Mouse (Mus musculus) heart, postnatal 0 days (tissue): ENCODE data around the gene Il11ra1. TPM values are rescaled to one million over a fixed set of nuclear protein-coding genes. Genes with fewer than 3 reads are reported as not detected.

Source experiments
- ATAC-seq: fragments of 200-750 bp; cut with Nextera tagmentation; 2 replicates; pipeline ENCODE4 v1.8.0; 2017; ENCODE audit warnings: low read depth, moderate number of reproducible peaks, moderate library complexity; ENCODE audit not compliant: insufficient read depth
- DNase-seq: peaks from one replicate; pipeline ENCODE4 v3.0.0-alpha.2; 2016; ENCODE audit warnings: low spot score
- H3K27ac ChIP-seq: fragments of 300-500 bp; sonication (generic); 2 replicates; pipeline ENCODE4 v1.5.1; 2014; ENCODE audit warnings: low read depth, mild to moderate bottlenecking
- H3K27me3 ChIP-seq: fragments of 300-500 bp; sonication (generic); 2 replicates; pipeline ENCODE4 v1.6.1; 2014; ENCODE audit warnings: low read length, mixed read lengths; ENCODE audit not compliant: control insufficient read depth, insufficient read depth
- H3K36me3 ChIP-seq: fragments of 300-500 bp; sonication (generic); replicated peaks from 2 replicates; pipeline ENCODE4 v1.6.1; 2014; ENCODE audit warnings: low read length, mixed read lengths; ENCODE audit not compliant: control insufficient read depth, insufficient read depth
- H3K4me1 ChIP-seq: fragments of 300-500 bp; sonication (generic); 2 replicates; pipeline ENCODE4 v1.6.1; 2014; ENCODE audit warnings: antibody characterized with exemption; ENCODE audit not compliant: control insufficient read depth, insufficient read depth
- H3K4me2 ChIP-seq: fragments of 300-500 bp; sonication (generic); 2 replicates; pipeline ENCODE4 v1.6.1; 2014; ENCODE audit warnings: low read depth, mild to moderate bottlenecking, low read length, moderate library complexity
- H3K4me3 ChIP-seq: fragments of 300-500 bp; sonication (generic); 2 replicates; pipeline ENCODE4 v1.5.1; 2014; ENCODE audit warnings: low read depth, low read length
- H3K9ac ChIP-seq: fragments of 300-500 bp; sonication (generic); replicated peaks from 2 replicates; pipeline ENCODE4 v1.6.1; 2014; ENCODE audit warnings: low read depth, low read length, mixed read lengths
- H3K9me3 ChIP-seq: fragments of 300-500 bp; sonication (generic); replicated peaks from 2 replicates; pipeline ENCODE4 v1.6.1; 2016; ENCODE audit warnings: low read length; ENCODE audit not compliant: control insufficient read depth
- CTCF ChIP-seq: IDR thresholded peaks from 2 replicates; pipeline ENCODE4 v1.5.1; 2016; ENCODE audit warnings: antibody characterized with exemption, control low read depth, low read depth
- EP300 ChIP-seq: IDR thresholded peaks from 2 replicates; pipeline ENCODE4 v1.6.1; 2016; ENCODE audit warnings: antibody characterized with exemption, low read depth
- WGBS: fragments of 180-500 bp; shearing (Covaris S2); extraction: QIAGEN DNeasy Blood & Tissue Kit; methylation state at CpG from one replicate; pipeline ENCODE4 v1.1.7; 2014; 5-methylcytosine and 5-hydroxymethylcytosine counted together
- polyA plus RNA-seq: library from polyadenylated mRNA; unstranded; fragments of >200 nt; fragmentation: Nextera tagmentation; extraction: Ambion mirVana; gene quantifications from 2 replicates; pipeline ENCODE4 v1.2.1, GENCODE M21; 2015
- total RNA-seq: library from RNA; depleted of rRNA; stranded (reverse); fragments of >200 nt; gene quantifications from 2 replicates; pipeline ENCODE4 v1.2.3, GENCODE M21; 2014; ENCODE audit warnings: low replicate concordance

The Il11ra1 gene
- total and polyA plus RNA-seq, 2 experiments from 2014 or later, result 104 to 110 TPM

DNA sequence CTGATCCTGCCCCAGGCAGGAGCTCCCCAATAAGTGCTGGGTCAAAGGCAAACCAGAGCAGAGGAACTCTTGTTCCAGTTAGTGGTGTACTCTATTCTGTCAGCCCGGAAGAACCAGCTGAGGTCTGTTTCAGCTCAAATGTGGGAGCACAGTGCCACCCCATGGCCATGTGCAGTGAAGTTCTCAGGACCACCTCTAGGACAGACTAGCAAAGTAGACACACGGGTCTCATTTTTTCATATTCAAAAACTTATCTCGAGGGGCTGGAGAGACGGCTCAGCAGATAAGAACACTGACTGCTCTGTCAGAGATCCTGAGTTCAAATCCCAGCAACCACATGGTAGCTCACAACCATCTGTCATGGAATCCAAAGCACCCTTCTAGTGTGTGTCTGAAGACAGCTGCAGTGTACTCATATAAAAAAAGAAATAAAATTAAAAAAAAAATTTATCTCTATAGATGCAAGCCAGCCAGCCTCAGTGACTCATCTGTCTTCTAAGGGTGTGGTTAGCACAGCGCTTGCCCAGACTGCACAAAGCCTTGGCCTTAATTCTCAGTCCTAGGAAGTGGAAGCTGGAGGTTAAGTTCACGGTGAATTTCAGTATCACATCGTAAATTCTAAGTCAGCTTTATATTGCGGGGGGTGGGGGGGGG, 37.9 kb downstream of the Il11ra1 start:
- ATAC-seq, result peak; percentile 59
- Histone ChIP-seq H3K36me3 (peaks cover 10% of the 10 kb centered on the region; the same call in 1 of the 2 replicates), H3K9me3 (no peaks in the 10 kb centered on the region), H3K27me3 (0 out of 2 replicates have a peak, but pooled peaks cover 8% of the 10 kb centered on the region), H3K27ac (no peak overlapping the region), H3K4me1 (peaks cover 14% of the 10 kb centered on the region), H3K9ac (no peak overlapping the region), H3K4me3 (no peak overlapping the region), H3K4me2 (no peak overlapping the region)
- 35% methylated on average over 8 of the region's 8 CpGs for WGBS
- peak; percentile 83 for TF ChIP-seq CTCF
- no peak for TF ChIP-seq EP300
- peak; percentile 67 for DNase-seq

DNA sequence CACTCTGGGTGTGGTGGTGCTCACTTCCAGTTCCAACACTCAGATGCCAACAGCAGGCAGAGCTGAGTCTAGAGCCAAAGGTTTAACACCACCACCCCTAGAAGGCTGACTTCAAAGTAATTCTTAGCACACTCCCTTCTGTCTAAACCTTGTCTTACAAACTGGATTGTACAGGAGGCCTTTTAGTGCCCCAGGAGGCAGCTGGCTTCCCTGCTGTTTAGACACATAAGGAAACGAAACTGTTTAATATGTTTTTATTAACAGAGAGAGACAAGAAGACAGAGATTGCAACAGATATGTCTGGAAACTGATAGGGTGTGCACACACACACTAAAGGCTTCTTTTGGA, 38.4 kb downstream of the Il11ra1 start:
- Histone ChIP-seq H3K27ac (no peak overlapping the region), H3K4me1 (peaks cover 14% of the 10 kb centered on the region), H3K4me3 (no peak overlapping the region), H3K9me3 (no peaks in the 10 kb centered on the region), H3K4me2 (no peak overlapping the region), H3K9ac (no peak overlapping the region), H3K36me3 (peaks cover 10% of the 10 kb centered on the region; the same call in 1 of the 2 replicates), H3K27me3 (0 out of 2 replicates have a peak, but pooled peaks cover 3% of the 10 kb centered on the region)
- TF ChIP-seq EP300 (no peak), CTCF (no peak)
- no peak for ATAC-seq
- WGBS, result 82% methylated on average over 1 of the region's 1 CpGs
- no peak for DNase-seq

- Histone ChIP-seq H3K4me2 (no peak overlapping the region), H3K27ac (no peak overlapping the region), H3K27me3 (no peaks in the 10 kb centered on the region), H3K4me1 (peaks cover 14% of the 10 kb centered on the region), H3K36me3 (peaks cover 10% of the 10 kb centered on the region; the same call in 1 of the 2 replicates), H3K9me3 (no peaks in the 10 kb centered on the region), H3K4me3 (no peak overlapping the region), H3K9ac (no peak overlapping the region)
- TF ChIP-seq EP300 (no peak), CTCF (no peak)
- no peak for ATAC-seq
- DNase-seq, result no peak
- whole genome bisulfite sequencing, result 95% methylated on average over 13 of the region's 13 CpGs
Measured at GRCm38 (mm10) chr4:41739260-41739659, 39.5 kb downstream of the Il11ra1 start.

- WGBS, result under 1% methylated on average over 48 of the region's 48 CpGs
- Histone ChIP-seq H3K4me3 (peak overlapping the region; percentile 60), H3K4me1 (peaks cover 14% of the 10 kb centered on the region), H3K9ac (peak overlapping the region; percentile 43), H3K27ac (peak overlapping the region; percentile 84), H3K27me3 (no peaks in the 10 kb centered on the region), H3K4me2 (peak overlapping the region; percentile 69), H3K9me3 (no peaks in the 10 kb centered on the region), H3K36me3 (peaks cover 10% of the 10 kb centered on the region; the same call in 1 of the 2 replicates)
- TF ChIP-seq EP300 (no peak), CTCF (no peak)
- DNase-seq (peak; percentile 25), ATAC-seq (peak; percentile 65)
Measured at GRCm38 (mm10) chr4:41740380-41741157, 40.8 kb downstream of the Il11ra1 start.

DNA sequence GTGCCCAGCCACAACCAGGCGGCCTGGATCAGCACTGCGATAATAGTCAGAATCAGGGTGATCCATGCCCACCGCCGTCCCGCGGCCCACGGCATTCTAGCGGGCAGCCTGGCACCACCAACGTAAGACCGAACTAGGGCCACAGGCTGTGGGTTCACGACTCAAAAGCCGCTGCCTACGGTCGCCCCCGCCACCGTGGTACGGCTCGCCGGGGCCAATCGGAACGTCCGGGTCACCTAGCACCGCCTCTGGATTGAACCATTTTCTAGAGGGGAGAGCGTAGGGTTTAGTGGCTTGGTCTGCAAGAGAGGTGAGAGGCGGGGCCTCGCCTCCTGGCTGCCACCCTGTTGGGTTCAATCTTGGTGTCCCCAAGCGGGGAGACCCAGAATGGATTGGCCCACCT, 41.4 kb downstream of the Il11ra1 start:
- WGBS, result under 1% methylated on average over 27 of the region's 27 CpGs
- peaks cover 14% of the 10 kb centered on the region for H3K4me1 ChIP-seq
- peak; percentile 93 for DNase-seq
- H3K36me3 ChIP-seq, result peaks cover 10% of the 10 kb centered on the region; the same call in 1 of the 2 replicates
- TF ChIP-seq EP300 (peak; percentile 54; the same call in 1 of the 2 replicates), CTCF (peak; percentile 16; the same call in 1 of the 2 replicates)
- no peaks in the 10 kb centered on the region for H3K9me3 ChIP-seq
- peak overlapping the region; percentile 69 for H3K4me2 ChIP-seq
- H3K27me3 ChIP-seq, result no peaks in the 10 kb centered on the region
- peak overlapping the region; percentile 43 for H3K9ac ChIP-seq
- H3K27ac ChIP-seq, result peak overlapping the region; percentile 84
- ATAC-seq, result peak; percentile 97
- H3K4me3 ChIP-seq, result peak overlapping the region; percentile 60
